Mouse (Mus musculus) brain, embryonic 14.5 days (tissue): Measurements from ENCODE around the gene Ppp2r1b.

Experiments
- CTCF ChIP-seq: fragments of 200-500 bp; IDR thresholded peaks from 2 replicates; pipeline ENCODE4 v1.5.1; 2012; ENCODE audit warnings: inconsistent platforms, mild to moderate bottlenecking, moderate library complexity, borderline replicate concordance; ENCODE audit not compliant: insufficient read depth, insufficient read length; ENCODE audit errors: extremely low read depth
- POLR2A ChIP-seq: fragments of 200-500 bp; IDR thresholded peaks from 2 replicates; pipeline ENCODE4 v1.6.1; 2012; ENCODE audit warnings: mild to moderate bottlenecking, inconsistent platforms, borderline replicate concordance; ENCODE audit not compliant: poor library complexity, insufficient read depth, insufficient read length, severe bottlenecking; ENCODE audit errors: extremely low read depth

GRCm38 (mm10) chr9:50905321-50905720, 60.2 kb downstream of the Ppp2r1b start:
- TF ChIP-seq CTCF (no peak), POLR2A (no peak)
